Mouse (Mus musculus): Measurements from ENCODE around the gene Gpkow. TPM values are rescaled to one million over a fixed set of nuclear protein-coding genes. Genes with fewer than 3 reads are reported as not detected.

Gpkow gene
- polyA plus RNA-seq, 1 experiment: 4.0 TPM

DNA sequence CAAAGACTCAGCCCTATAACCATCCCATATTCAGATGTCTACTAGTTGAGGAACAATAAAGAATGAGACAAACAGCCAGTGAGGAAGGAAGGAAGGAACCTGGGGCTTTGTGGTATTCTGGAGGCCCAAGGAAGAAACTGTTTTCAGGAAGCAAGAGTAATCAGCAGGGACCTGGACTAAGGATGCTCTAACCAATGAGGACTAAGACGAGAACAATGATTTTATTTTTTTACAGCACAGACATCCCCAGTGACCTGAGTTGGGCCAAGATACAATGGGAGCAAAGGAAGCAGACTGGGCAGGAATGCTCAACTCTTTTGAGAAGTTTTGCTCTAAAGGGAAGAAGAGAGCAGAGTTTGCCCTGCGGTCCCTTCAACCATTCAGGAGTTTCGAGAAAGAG is 34.0 kb upstream of the Gpkow start:
- no peaks in the 10 kb centered on the region for H3K36me3 ChIP-seq (ENCODE audit: control insufficient read depth, insufficient read depth, low read length)
- no peak overlapping the region for H3K4me3 ChIP-seq (ENCODE audit: control insufficient read depth, low read depth, low read length)
- no peaks in the 10 kb centered on the region for H3K27me3 ChIP-seq (ENCODE audit: control insufficient read depth, insufficient read depth, low read length)
- peaks cover 1% of the 10 kb centered on the region for H3K4me1 ChIP-seq (ENCODE audit: control insufficient read depth, insufficient read depth, low read length)
- H3K27ac ChIP-seq (ENCODE audit: control insufficient read depth, insufficient read depth, low read depth, low read length): no peak overlapping the region
- TF ChIP-seq POLR2A (IDR thresholded peaks at IDR 0.05; ENCODE audit: control insufficient read depth, low read depth, low read length): no peak
- TF ChIP-seq CTCF (IDR thresholded peaks at IDR 0.05; ENCODE audit: control insufficient read depth, insufficient read depth, insufficient replicate concordance, low read depth, low read length): no peak

DNA sequence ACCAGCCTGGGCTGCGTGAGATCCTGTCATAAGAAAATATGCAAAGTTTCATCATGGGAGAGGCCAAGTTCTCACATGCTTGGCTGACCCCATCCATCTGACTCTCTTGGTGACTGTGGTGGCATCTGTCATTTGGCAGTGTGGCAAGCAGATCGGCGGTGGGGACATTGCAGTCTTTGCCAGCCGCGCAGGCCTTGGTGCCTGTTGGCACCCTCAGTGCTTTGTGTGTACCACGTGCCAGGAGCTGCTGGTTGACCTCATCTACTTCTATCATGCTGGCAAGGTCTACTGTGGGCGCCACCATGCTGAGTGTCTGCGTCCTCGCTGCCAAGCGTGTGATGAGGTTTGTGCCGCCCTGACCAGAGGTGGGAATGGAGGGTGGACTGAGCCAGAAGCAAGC is 32.1 kb upstream of the Gpkow start:
- no peak overlapping the region for H3K4me3 ChIP-seq (ENCODE audit: control insufficient read depth, low read depth, low read length)

DNA sequence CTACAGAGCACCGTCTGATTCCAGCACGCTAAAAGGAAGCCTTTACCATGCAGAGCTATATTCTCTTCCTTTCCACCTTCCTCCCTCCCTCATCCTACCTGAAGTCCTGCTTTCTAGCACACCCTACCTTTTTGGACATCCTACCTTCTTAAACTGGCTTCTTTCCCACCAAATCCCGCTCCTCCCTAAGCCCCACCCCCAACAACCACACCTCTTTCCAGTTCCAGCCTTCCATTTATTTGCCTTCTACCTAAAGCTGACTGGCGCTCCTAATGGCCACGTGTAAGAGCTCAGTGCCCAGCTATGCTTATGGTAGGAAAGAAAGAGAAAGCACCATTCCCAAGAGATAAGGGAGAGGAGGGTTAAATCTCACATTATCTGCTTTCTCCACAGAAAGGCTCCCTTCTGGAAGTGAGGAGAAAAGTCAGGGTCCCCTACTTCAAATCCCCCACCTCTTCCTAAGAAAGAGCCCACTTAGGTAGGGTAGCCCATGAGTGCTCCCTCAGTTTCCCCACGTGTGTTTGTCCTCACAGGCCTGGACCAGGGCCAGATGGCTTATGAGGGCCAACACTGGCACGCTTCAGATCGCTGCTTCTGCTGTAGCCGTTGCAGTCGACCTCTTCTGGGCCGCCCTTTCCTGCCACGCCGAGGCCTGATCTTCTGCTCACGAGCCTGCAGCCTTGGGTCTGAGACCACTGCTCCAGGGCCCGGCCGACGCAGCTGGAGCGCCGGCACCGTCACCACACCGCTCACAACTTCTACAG is 31.0 kb upstream of the Gpkow start:
- Histone ChIP-seq H3K36me3 (ENCODE audit: control insufficient read depth, insufficient read depth, low read length) (no peaks in the 10 kb centered on the region), H3K4me1 (ENCODE audit: control insufficient read depth, insufficient read depth, low read length) (peaks cover 5% of the 10 kb centered on the region), H3K27ac (ENCODE audit: control insufficient read depth, insufficient read depth, low read depth, low read length) (no peak overlapping the region), H3K4me3 (ENCODE audit: control insufficient read depth, low read depth, low read length) (no peak overlapping the region), H3K27me3 (ENCODE audit: control insufficient read depth, insufficient read depth, low read length) (no peaks in the 10 kb centered on the region)
- TF ChIP-seq POLR2A (IDR thresholded peaks at IDR 0.05; ENCODE audit: control insufficient read depth, low read depth, low read length): no peak
- no peak for TF ChIP-seq CTCF (IDR thresholded peaks at IDR 0.05; ENCODE audit: control insufficient read depth, insufficient read depth, insufficient replicate concordance, low read depth, low read length)

More for the DNA sequence above, 32.1 kb upstream of the Gpkow start:
- no peak overlapping the region for H3K27ac ChIP-seq (ENCODE audit: control insufficient read depth, insufficient read depth, low read depth, low read length)
- H3K4me1 ChIP-seq (ENCODE audit: control insufficient read depth, insufficient read depth, low read length): no peaks in the 10 kb centered on the region
- no peaks in the 10 kb centered on the region for H3K36me3 ChIP-seq (ENCODE audit: control insufficient read depth, insufficient read depth, low read length)
- TF ChIP-seq POLR2A (IDR thresholded peaks at IDR 0.05; ENCODE audit: control insufficient read depth, low read depth, low read length) (no peak), CTCF (IDR thresholded peaks at IDR 0.05; ENCODE audit: control insufficient read depth, insufficient read depth, insufficient replicate concordance, low read depth, low read length) (no peak)
- H3K27me3 ChIP-seq (ENCODE audit: control insufficient read depth, insufficient read depth, low read length): no peaks in the 10 kb centered on the region

DNA sequence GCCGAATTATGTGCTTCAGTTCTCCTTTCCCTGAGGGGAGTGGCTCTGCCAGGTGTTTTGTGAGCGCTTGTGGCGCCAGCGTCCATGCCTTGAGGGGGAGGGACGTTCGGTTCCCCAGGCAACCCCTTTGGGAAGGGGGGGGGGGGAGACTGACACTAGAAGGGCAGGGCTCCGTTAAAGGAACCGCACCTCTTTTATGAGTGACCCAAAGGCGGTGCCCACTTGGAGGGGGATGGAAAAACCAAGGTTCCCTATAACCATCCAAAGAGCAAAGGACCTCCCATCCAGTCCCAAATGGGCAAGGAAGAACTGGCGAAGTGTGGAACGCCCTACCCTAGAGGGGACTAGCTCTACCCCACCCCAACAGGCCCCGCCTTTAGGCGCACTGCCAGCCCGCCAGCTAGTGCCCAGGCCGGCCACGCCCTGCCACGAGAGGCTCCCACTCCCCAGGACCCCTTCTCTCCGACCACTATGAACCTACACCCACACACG is 26.5 kb upstream of the Gpkow start:
- H3K4me3 ChIP-seq (ENCODE audit: control insufficient read depth, low read depth, low read length): peak overlapping the region; percentile 84
- TF ChIP-seq POLR2A (IDR thresholded peaks at IDR 0.05; ENCODE audit: control insufficient read depth, low read depth, low read length) (no peak), CTCF (IDR thresholded peaks at IDR 0.05; ENCODE audit: control insufficient read depth, insufficient read depth, insufficient replicate concordance, low read depth, low read length) (no peak)
- H3K36me3 ChIP-seq (ENCODE audit: control insufficient read depth, insufficient read depth, low read length): no peaks in the 10 kb centered on the region
- peaks cover 25% of the 10 kb centered on the region for H3K4me1 ChIP-seq (ENCODE audit: control insufficient read depth, insufficient read depth, low read length)
- H3K27ac ChIP-seq (ENCODE audit: control insufficient read depth, insufficient read depth, low read depth, low read length): peak overlapping the region; percentile 78
- H3K27me3 ChIP-seq (ENCODE audit: control insufficient read depth, insufficient read depth, low read length): no peaks in the 10 kb centered on the region

DNA sequence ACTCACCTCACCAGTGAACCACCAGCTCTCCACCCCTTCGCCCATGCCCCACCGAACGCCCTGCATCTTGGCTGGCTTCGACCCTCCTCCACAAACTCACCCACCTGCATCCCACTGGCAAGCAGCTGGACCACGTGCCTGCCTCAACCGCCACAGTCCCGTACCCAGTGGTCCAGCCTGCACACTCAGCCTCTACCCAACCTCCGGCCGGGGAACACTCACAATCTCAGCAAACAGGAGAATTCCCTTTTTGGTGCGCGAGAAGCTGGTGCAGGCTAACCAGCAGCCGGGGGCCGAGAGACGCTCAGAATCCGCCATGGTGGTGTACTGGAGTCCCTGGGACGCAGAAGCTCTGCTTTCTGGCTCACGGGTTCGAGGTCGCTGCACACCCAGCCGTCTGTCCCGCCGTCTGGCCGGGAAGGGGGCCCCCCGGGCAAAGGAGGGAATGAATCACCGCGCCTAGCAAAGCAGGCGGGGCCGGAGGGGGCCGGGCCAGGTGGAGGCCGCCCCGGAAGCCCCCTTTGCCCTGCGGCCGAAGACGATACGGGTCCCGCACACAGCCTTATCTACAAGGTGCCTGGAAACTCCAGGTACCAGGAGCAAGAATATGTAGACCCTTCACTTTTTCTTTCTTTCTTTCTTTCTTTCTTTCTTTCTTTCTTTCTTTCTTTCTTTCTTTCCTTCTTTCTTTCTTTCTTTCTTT is 25.9 kb upstream of the Gpkow start, which contains the start of gene Plp2:
Plp2 (minus strand) TSS at position 470 of the 703 bp plus-strand sequence.
- no peaks in the 10 kb centered on the region for H3K27me3 ChIP-seq (ENCODE audit: control insufficient read depth, insufficient read depth, low read length)
- peak within 1 kb of the TSS; percentile 78 for H3K27ac ChIP-seq (ENCODE audit: control insufficient read depth, insufficient read depth, low read depth, low read length)
- H3K4me1 ChIP-seq (ENCODE audit: control insufficient read depth, insufficient read depth, low read length): peaks cover 25% of the 10 kb centered on the region
- no peaks in the 10 kb centered on the region for H3K36me3 ChIP-seq (ENCODE audit: control insufficient read depth, insufficient read depth, low read length)
- TF ChIP-seq CTCF (IDR thresholded peaks at IDR 0.05; ENCODE audit: control insufficient read depth, insufficient read depth, insufficient replicate concordance, low read depth, low read length) (no peak), POLR2A (IDR thresholded peaks at IDR 0.05; ENCODE audit: control insufficient read depth, low read depth, low read length) (no peak)
- H3K4me3 ChIP-seq (ENCODE audit: control insufficient read depth, low read depth, low read length): peak within 1 kb of the TSS; percentile 84

DNA sequence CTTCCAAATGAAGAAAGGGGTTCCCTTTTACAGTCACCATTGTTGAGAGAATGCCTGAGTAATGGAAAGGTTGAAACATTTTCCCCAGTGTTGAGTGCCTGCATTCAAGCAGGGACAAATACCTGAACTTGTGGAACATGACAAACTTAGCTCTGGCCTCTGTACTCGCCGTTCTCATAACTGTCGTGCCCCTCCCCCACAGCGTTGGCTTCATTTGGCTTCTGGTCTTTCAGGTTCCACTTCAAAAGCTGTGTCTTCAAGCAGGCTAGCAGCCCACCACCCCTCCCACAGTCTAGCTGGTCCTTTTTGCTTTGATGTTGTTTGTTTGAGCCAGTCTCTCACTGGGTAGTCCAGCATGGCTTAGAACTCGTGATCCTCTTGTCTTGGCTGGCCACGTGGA is 24.2 kb upstream of the Gpkow start:
- H3K27me3 ChIP-seq (ENCODE audit: control insufficient read depth, insufficient read depth, low read length): no peaks in the 10 kb centered on the region
- H3K4me1 ChIP-seq (ENCODE audit: control insufficient read depth, insufficient read depth, low read length): peaks cover 25% of the 10 kb centered on the region
- TF ChIP-seq CTCF (IDR thresholded peaks at IDR 0.05; ENCODE audit: control insufficient read depth, insufficient read depth, insufficient replicate concordance, low read depth, low read length) (no peak), POLR2A (IDR thresholded peaks at IDR 0.05; ENCODE audit: control insufficient read depth, low read depth, low read length) (no peak)
- H3K36me3 ChIP-seq (ENCODE audit: control insufficient read depth, insufficient read depth, low read length): no peaks in the 10 kb centered on the region
- no peak overlapping the region for H3K4me3 ChIP-seq (ENCODE audit: control insufficient read depth, low read depth, low read length)
- no peak overlapping the region for H3K27ac ChIP-seq (ENCODE audit: control insufficient read depth, insufficient read depth, low read depth, low read length)

DNA sequence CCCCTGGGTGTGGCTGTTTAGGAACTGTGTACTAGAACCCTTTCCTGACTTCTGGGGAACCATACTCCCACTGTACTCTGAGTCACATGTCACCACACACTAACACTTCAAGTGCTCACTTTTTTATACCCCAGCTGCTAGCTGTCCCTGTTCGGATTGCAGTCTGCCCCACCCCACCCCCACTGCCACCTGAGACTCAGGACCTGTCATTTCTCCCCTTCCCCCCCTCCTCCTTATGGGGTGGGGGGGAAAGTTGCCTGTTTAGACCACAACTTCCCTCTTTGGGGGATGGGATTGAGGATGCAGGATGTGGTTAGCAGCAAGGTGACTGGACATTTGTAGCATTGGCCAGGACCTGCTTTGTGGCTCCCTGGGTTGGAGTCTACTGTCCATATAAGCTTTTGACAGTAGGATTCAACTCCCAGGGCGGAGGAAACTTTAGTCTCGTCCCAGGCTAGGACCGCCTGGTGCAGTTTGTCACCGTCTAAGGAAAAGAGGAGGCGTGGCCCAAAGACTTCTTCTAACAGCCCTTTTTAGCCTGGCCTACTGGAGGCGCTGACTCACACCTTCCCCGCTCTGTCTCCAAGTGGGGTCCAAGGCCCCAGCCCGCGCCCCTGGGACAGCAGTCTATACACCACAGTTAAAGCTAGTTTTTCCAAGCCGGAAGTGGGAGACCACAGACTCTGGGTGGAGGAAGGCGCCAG is 23.2 kb upstream of the Gpkow start:
- no peak overlapping the region for H3K4me3 ChIP-seq (ENCODE audit: control insufficient read depth, low read depth, low read length)
- H3K4me1 ChIP-seq (ENCODE audit: control insufficient read depth, insufficient read depth, low read length): peaks cover 25% of the 10 kb centered on the region
- H3K36me3 ChIP-seq (ENCODE audit: control insufficient read depth, insufficient read depth, low read length): no peaks in the 10 kb centered on the region
- H3K27ac ChIP-seq (ENCODE audit: control insufficient read depth, insufficient read depth, low read depth, low read length): no peak overlapping the region
- H3K27me3 ChIP-seq (ENCODE audit: control insufficient read depth, insufficient read depth, low read length): no peaks in the 10 kb centered on the region
- TF ChIP-seq CTCF (IDR thresholded peaks at IDR 0.05; ENCODE audit: control insufficient read depth, insufficient read depth, insufficient replicate concordance, low read depth, low read length): no peak
- TF ChIP-seq POLR2A (IDR thresholded peaks at IDR 0.05; ENCODE audit: control insufficient read depth, low read depth, low read length): no peak
